Mouse (Mus musculus): ENCODE measurements at regions not wholly inside any gene's neighbourhood (a gene's known extent, or its start where the extent isn't known, plus 50 kb on each side); places are given as distances from the start of the nearest gene placed in this dataset.
"Not testable (repeated sequence)": the region's sequence is repeated elsewhere in the genome, so short reads cannot be mapped to it uniquely, and the experiment has no call there.

- not testable (repeated sequence) for ATAC-seq (ENCODE audit: low read depth); H3K9me3 ChIP-seq (ENCODE audit: control insufficient read depth, low read length); H3K4me3 ChIP-seq (ENCODE audit: low read depth, low read length); H3K36me3 ChIP-seq (ENCODE audit: control insufficient read depth, insufficient read depth, low read length); H3K27ac ChIP-seq (replicated peaks; ENCODE audit: low read depth, low read length); H3K9ac ChIP-seq (ENCODE audit: low read depth, low read length); H3K4me2 ChIP-seq (ENCODE audit: low read depth, low read length); DNase-seq (ENCODE audit: low spot score); H3K27me3 ChIP-seq (replicated peaks; ENCODE audit: control insufficient read depth, insufficient read depth, low read length); H3K4me1 ChIP-seq (ENCODE audit: control insufficient read depth, insufficient read depth, low read length)
Observed at GRCm38 (mm10) chr16:79296621-79297020, 205.7 kb upstream of the Tmprss15 start.

GRCm38 (mm10) chr16:79279006-79279405 lies 188.1 kb upstream of the Tmprss15 start:
- H3K36me3 ChIP-seq (ENCODE audit: control insufficient read depth, insufficient read depth, low read length): no peaks in the 10 kb centered on the region
- ATAC-seq (ENCODE audit: low read depth): no peak
- no peak for DNase-seq (ENCODE audit: low spot score)
- WGBS: 96% methylated on average over 2 of the region's 2 CpGs
- H3K27me3 ChIP-seq (replicated peaks; ENCODE audit: control insufficient read depth, insufficient read depth, low read length): no peaks in the 10 kb centered on the region
- H3K9me3 ChIP-seq (ENCODE audit: control insufficient read depth, low read length): no peaks in the 10 kb centered on the region
- no peak overlapping the region for H3K4me2 ChIP-seq (ENCODE audit: low read depth, low read length)
- no peak overlapping the region for H3K9ac ChIP-seq (ENCODE audit: low read depth, low read length)
- H3K27ac ChIP-seq (replicated peaks; ENCODE audit: low read depth, low read length): no peak overlapping the region
- H3K4me1 ChIP-seq (ENCODE audit: control insufficient read depth, insufficient read depth, low read length): no peaks in the 10 kb centered on the region
- no peak overlapping the region for H3K4me3 ChIP-seq (ENCODE audit: low read depth, low read length)

- no peaks in the 10 kb centered on the region for H3K27me3 ChIP-seq (replicated peaks; ENCODE audit: control insufficient read depth, insufficient read depth, low read length)
- H3K4me2 ChIP-seq (ENCODE audit: low read depth, low read length): no peak overlapping the region
- no peaks in the 10 kb centered on the region for H3K36me3 ChIP-seq (ENCODE audit: control insufficient read depth, insufficient read depth, low read length)
- H3K4me1 ChIP-seq (ENCODE audit: control insufficient read depth, insufficient read depth, low read length): no peaks in the 10 kb centered on the region
- ATAC-seq (ENCODE audit: low read depth) (no peak), DNase-seq (ENCODE audit: low spot score) (no peak)
- WGBS: 94% methylated on average over 1 of the region's 1 CpGs
- no peak overlapping the region for H3K9ac ChIP-seq (ENCODE audit: low read depth, low read length)
- no peak overlapping the region for H3K4me3 ChIP-seq (ENCODE audit: low read depth, low read length)
- H3K9me3 ChIP-seq (ENCODE audit: control insufficient read depth, low read length): no peaks in the 10 kb centered on the region
- H3K27ac ChIP-seq (replicated peaks; ENCODE audit: low read depth, low read length): no peak overlapping the region
Observed at GRCm38 (mm10) chr16:79256525-79256924, 165.6 kb upstream of the Tmprss15 start.

GRCm38 (mm10) chr16:79256084-79256483 lies 165.2 kb upstream of the Tmprss15 start:
- no peaks in the 10 kb centered on the region for H3K4me1 ChIP-seq (ENCODE audit: control insufficient read depth, insufficient read depth, low read length)
- 49% methylated on average over 2 of the region's 2 CpGs for WGBS
- ATAC-seq (ENCODE audit: low read depth) (no peak), DNase-seq (ENCODE audit: low spot score) (no peak)
- no peaks in the 10 kb centered on the region for H3K36me3 ChIP-seq (ENCODE audit: control insufficient read depth, insufficient read depth, low read length)
- no peak overlapping the region for H3K4me3 ChIP-seq (ENCODE audit: low read depth, low read length)
- no peaks in the 10 kb centered on the region for H3K27me3 ChIP-seq (replicated peaks; ENCODE audit: control insufficient read depth, insufficient read depth, low read length)
- H3K4me2 ChIP-seq (ENCODE audit: low read depth, low read length): no peak overlapping the region
- H3K27ac ChIP-seq (replicated peaks; ENCODE audit: low read depth, low read length): no peak overlapping the region
- H3K9me3 ChIP-seq (ENCODE audit: control insufficient read depth, low read length): no peaks in the 10 kb centered on the region
- no peak overlapping the region for H3K9ac ChIP-seq (ENCODE audit: low read depth, low read length)

- Histone ChIP-seq H3K9ac (ENCODE audit: low read depth, low read length) (no peak overlapping the region), H3K27ac (replicated peaks; ENCODE audit: low read depth, low read length) (no peak overlapping the region), H3K4me3 (ENCODE audit: low read depth, low read length) (no peak overlapping the region), H3K9me3 (ENCODE audit: control insufficient read depth, low read length) (no peaks in the 10 kb centered on the region), H3K27me3 (replicated peaks; ENCODE audit: control insufficient read depth, insufficient read depth, low read length) (no peaks in the 10 kb centered on the region), H3K4me2 (ENCODE audit: low read depth, low read length) (no peak overlapping the region), H3K36me3 (ENCODE audit: control insufficient read depth, insufficient read depth, low read length) (no peaks in the 10 kb centered on the region), H3K4me1 (ENCODE audit: control insufficient read depth, insufficient read depth, low read length) (no peaks in the 10 kb centered on the region)
- ATAC-seq (ENCODE audit: low read depth) (no peak), DNase-seq (ENCODE audit: low spot score) (no peak)
- WGBS: 74% methylated on average over 3 of the region's 3 CpGs
Observed at GRCm38 (mm10) chr16:79240857-79241491, 150.1 kb upstream of the Tmprss15 start.

GRCm38 (mm10) chr16:79240191-79240590 lies 149.3 kb upstream of the Tmprss15 start:
- Histone ChIP-seq H3K4me2 (ENCODE audit: low read depth, low read length) (no peak overlapping the region), H3K4me3 (ENCODE audit: low read depth, low read length) (no peak overlapping the region), H3K4me1 (ENCODE audit: control insufficient read depth, insufficient read depth, low read length) (no peaks in the 10 kb centered on the region), H3K27me3 (replicated peaks; ENCODE audit: control insufficient read depth, insufficient read depth, low read length) (no peaks in the 10 kb centered on the region), H3K36me3 (ENCODE audit: control insufficient read depth, insufficient read depth, low read length) (no peaks in the 10 kb centered on the region), H3K9me3 (ENCODE audit: control insufficient read depth, low read length) (no peaks in the 10 kb centered on the region), H3K27ac (replicated peaks; ENCODE audit: low read depth, low read length) (no peak overlapping the region), H3K9ac (ENCODE audit: low read depth, low read length) (no peak overlapping the region)
- DNase-seq (ENCODE audit: low spot score) (no peak), ATAC-seq (ENCODE audit: low read depth) (no peak)
- 84% methylated on average over 2 of the region's 2 CpGs for WGBS

DNA sequence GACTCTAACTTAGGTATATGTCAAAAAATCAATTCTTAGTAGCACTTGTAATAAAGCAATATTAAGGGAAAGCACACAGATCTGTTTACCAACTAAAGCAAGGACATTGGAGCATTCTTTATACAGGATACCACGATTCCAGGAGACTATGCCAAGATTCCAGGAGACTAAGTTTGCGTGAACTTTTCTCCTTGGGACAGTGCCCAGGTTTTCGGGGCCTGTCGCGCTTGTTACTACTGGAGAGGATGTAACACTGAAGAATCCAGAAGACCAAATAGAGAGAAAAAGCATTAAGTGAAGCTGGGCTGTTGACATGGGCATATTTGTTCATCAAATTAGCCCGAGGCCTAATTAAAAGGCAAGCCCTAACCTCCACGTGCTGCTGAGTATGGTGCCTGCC lies 100.3 kb upstream of the Tmprss15 start:
- Histone ChIP-seq H3K4me3 (ENCODE audit: low read depth, low read length) (no peak overlapping the region), H3K36me3 (ENCODE audit: control insufficient read depth, insufficient read depth, low read length) (no peaks in the 10 kb centered on the region), H3K27ac (replicated peaks; ENCODE audit: low read depth, low read length) (no peak overlapping the region), H3K9ac (ENCODE audit: low read depth, low read length) (no peak overlapping the region), H3K4me2 (ENCODE audit: low read depth, low read length) (no peak overlapping the region), H3K4me1 (ENCODE audit: control insufficient read depth, insufficient read depth, low read length) (no peaks in the 10 kb centered on the region), H3K27me3 (replicated peaks; ENCODE audit: control insufficient read depth, insufficient read depth, low read length) (no peaks in the 10 kb centered on the region), H3K9me3 (ENCODE audit: control insufficient read depth, low read length) (no peaks in the 10 kb centered on the region)
- DNase-seq (ENCODE audit: low spot score): peak; percentile 24
- no peak for ATAC-seq (ENCODE audit: low read depth)
- WGBS: 75% methylated on average over 7 of the region's 7 CpGs

GRCm38 (mm10) chr16:79186471-79186870 lies 95.6 kb upstream of the Tmprss15 start:
- Histone ChIP-seq H3K9me3 (ENCODE audit: control insufficient read depth, low read length) (no peaks in the 10 kb centered on the region), H3K27ac (replicated peaks; ENCODE audit: low read depth, low read length) (no peak overlapping the region), H3K9ac (ENCODE audit: low read depth, low read length) (no peak overlapping the region), H3K4me3 (ENCODE audit: low read depth, low read length) (no peak overlapping the region), H3K4me2 (ENCODE audit: low read depth, low read length) (no peak overlapping the region), H3K27me3 (replicated peaks; ENCODE audit: control insufficient read depth, insufficient read depth, low read length) (no peaks in the 10 kb centered on the region), H3K4me1 (ENCODE audit: control insufficient read depth, insufficient read depth, low read length) (no peaks in the 10 kb centered on the region), H3K36me3 (ENCODE audit: control insufficient read depth, insufficient read depth, low read length) (no peaks in the 10 kb centered on the region)
- 49% methylated on average over 1 of the region's 1 CpGs for WGBS
- DNase-seq (ENCODE audit: low spot score) (peak; percentile 15), ATAC-seq (ENCODE audit: low read depth) (no peak)

DNA sequence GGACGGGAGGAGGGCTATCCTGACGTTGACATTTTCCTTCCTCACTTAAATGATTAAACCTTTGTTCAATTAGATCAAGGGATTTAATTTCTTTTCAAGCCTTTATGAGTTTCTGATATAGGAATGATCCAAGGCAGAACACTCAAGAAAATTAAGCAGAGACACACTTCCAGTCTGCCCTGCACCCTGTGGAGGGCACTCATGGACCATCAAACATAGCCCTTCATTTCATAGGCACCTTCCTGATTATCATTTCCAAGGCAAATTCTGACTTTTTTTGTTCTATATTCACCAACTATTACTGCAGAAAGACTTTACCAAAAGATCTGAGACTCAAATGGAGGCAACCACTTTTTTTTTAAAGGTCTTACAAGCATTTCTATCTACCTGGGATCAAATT lies 91.6 kb upstream of the Tmprss15 start:
- Histone ChIP-seq H3K9ac (ENCODE audit: low read depth, low read length) (no peak overlapping the region), H3K4me2 (ENCODE audit: low read depth, low read length) (no peak overlapping the region), H3K4me3 (ENCODE audit: low read depth, low read length) (no peak overlapping the region), H3K9me3 (ENCODE audit: control insufficient read depth, low read length) (no peaks in the 10 kb centered on the region), H3K4me1 (ENCODE audit: control insufficient read depth, insufficient read depth, low read length) (0 out of 2 replicates have a peak, but pooled peaks cover under 1% of the 10 kb centered on the region), H3K36me3 (ENCODE audit: control insufficient read depth, insufficient read depth, low read length) (no peaks in the 10 kb centered on the region), H3K27ac (replicated peaks; ENCODE audit: low read depth, low read length) (no peak overlapping the region), H3K27me3 (replicated peaks; ENCODE audit: control insufficient read depth, insufficient read depth, low read length) (no peaks in the 10 kb centered on the region)
- WGBS: 61% methylated on average over 2 of the region's 2 CpGs
- ATAC-seq (ENCODE audit: low read depth) (no peak), DNase-seq (ENCODE audit: low spot score) (no peak)
